Mouse (Mus musculus) cerebellum, adult 2 months (tissue): ENCODE data around the gene Dffa.

ENCODE experiments used
- CTCF ChIP-seq: fragments of 200-500 bp; IDR thresholded peaks from 2 replicates; pipeline ENCODE4 v1.5.1; 2011; ENCODE audit warnings: low read depth, mild to moderate bottlenecking, control low read depth, low read length, moderate library complexity, borderline replicate concordance; ENCODE audit not compliant: insufficient read depth
- POLR2A ChIP-seq: fragments of 200-500 bp; IDR thresholded peaks from 2 replicates; pipeline ENCODE4 v1.6.1; 2011; ENCODE audit warnings: low read length, control low read depth, borderline replicate concordance; ENCODE audit not compliant: insufficient read depth

DNA sequence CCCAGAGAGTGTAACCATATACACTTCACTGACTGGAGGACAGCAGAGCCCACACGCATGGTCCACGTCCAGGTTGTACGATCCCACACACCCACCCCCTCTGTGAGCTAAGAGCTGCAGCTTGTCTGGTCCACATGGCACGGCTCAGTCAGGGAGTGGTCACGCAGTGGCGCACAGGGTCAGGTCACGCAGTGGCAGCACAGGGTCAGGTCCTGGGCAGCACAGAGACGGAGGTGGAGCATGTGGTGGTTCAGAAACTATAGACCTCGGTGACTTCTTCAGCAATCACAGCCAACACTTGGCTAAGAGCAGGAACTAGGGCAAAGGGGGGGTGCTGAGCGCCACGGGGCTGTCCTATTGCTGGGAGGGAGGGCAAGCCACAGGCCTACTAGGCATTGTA is 46.3 kb downstream of the Dffa start:
- TF ChIP-seq CTCF (no peak), POLR2A (no peak)
